In genomic region chr2:152106225-152106595, GRCm38 (mm10) we compare ENCODE assay signal across 9 mouse cellular contexts. TPM values are rescaled to one million over a fixed set of nuclear protein-coding genes. Genes with fewer than 3 reads are reported as not detected.
DNase-seq lines count a peak whose midpoint lies in the region; ATAC-seq and TF ChIP-seq lines count a peak whose summit lies in the region.
"Had no signal": no experiment of that assay in that cellular context is flagged by ENCODE, and none has a peak within 500 bp of the region (broad histone marks: within the 10 kb centered on the region; RNA-seq: fewer than 3 reads in every experiment).

No protein-coding gene starts in this region.

- ATAC-seq in embryonic facial prominence, embryonic 12.5 days (ENCODE audit: insufficient number of reproducible peaks, insufficient read depth, low FRiP score, low TSS enrichment) = no peak
- ATAC-seq in intestine, embryonic 14.5 days (replicated peaks; ENCODE audit: low FRiP score, low TSS enrichment, low read depth) = no peak
- no peak for ATAC-seq in neural tube, embryonic 12.5 days (ENCODE audit: low FRiP score, low read depth)

- 86% methylated on average over 3 of the region's 3 CpGs for WGBS in embryonic facial prominence, embryonic 12.5 days
- WGBS in intestine, embryonic 14.5 days = 72% methylated on average over 3 of the region's 3 CpGs
- WGBS in neural tube, embryonic 12.5 days = 81% methylated on average over 3 of the region's 3 CpGs

- intact Hi-C loops in left cerebral cortex, adult 2 months (cut with DNase I) = loop anchor here (5.0 kb wide), 1 partner anchor 79 kb away; no protein-coding TSS in a partner anchor

- H3K36me3 ChIP-seq in embryonic facial prominence, embryonic 12.5 days = no peaks in the 10 kb centered on the region
- H3K36me3 ChIP-seq in intestine, embryonic 14.5 days (ENCODE audit: control insufficient read depth, insufficient read depth, low read length) = no peaks in the 10 kb centered on the region
- H3K36me3 ChIP-seq in neural tube, embryonic 12.5 days = 0 out of 2 replicates have a peak, but pooled peaks cover 6% of the 10 kb centered on the region

- H3K27me3 ChIP-seq in embryonic facial prominence, embryonic 12.5 days = 0 out of 2 replicates have a peak, but pooled peaks cover 4% of the 10 kb centered on the region
- no peaks in the 10 kb centered on the region for H3K27me3 ChIP-seq in intestine, embryonic 14.5 days (replicated peaks; ENCODE audit: control insufficient read depth, insufficient read depth, low read length)
- no peaks in the 10 kb centered on the region; the same call in 1 of the 2 replicates for H3K27me3 ChIP-seq in neural tube, embryonic 12.5 days (replicated peaks)

- H3K4me2 ChIP-seq in embryonic facial prominence, embryonic 12.5 days (replicated peaks) = peak overlapping the region; percentile 76
- H3K4me2 ChIP-seq in intestine, embryonic 14.5 days (ENCODE audit: low read length) = peak overlapping the region; percentile 82
- H3K4me2 ChIP-seq in neural tube, embryonic 12.5 days (replicated peaks) = peak overlapping the region; percentile 82

- H3K4me1 ChIP-seq in embryonic facial prominence, embryonic 12.5 days = peaks cover 5% of the 10 kb centered on the region; the same call in 1 of the 2 replicates
- 0 out of 2 replicates have a peak, but pooled peaks cover 2% of the 10 kb centered on the region for H3K4me1 ChIP-seq in intestine, embryonic 14.5 days (replicated peaks; ENCODE audit: control insufficient read depth, insufficient read depth, low read length)
- peaks cover 32% of the 10 kb centered on the region for H3K4me1 ChIP-seq in neural tube, embryonic 12.5 days

- no peak for DNase-seq in left cerebral cortex, adult 2 months (ENCODE audit: extremely low spot score in 1 of 2, low spot score in 2 of 2)
- no peak for DNase-seq in left cerebral cortex, adult 9 months (ENCODE audit: low spot score in 2 of 2)
- no peak for DNase-seq in intestine, embryonic 14.5 days (ENCODE audit: low spot score)
- no peak for DNase-seq in MN1 (ENCODE audit: low spot score)
- no peak for DNase-seq in thymus, adult 18-20 months
- DNase-seq in urinary bladder, postnatal 4 days (ENCODE audit: low spot score in 2 of 2) = no peak
- DNase-seq: right cerebral cortex, adult 18-20 months had no signal

- no peaks in the 10 kb centered on the region for H3K9me3 ChIP-seq in embryonic facial prominence, embryonic 12.5 days
- no peaks in the 10 kb centered on the region for H3K9me3 ChIP-seq in intestine, embryonic 14.5 days (ENCODE audit: control insufficient read depth, low read length)
- H3K9me3 ChIP-seq in neural tube, embryonic 12.5 days = no peaks in the 10 kb centered on the region

- peak overlapping the region; percentile 84 for H3K4me3 ChIP-seq in left cerebral cortex, adult 2 months
- peak overlapping the region; percentile 57 for H3K4me3 ChIP-seq in embryonic facial prominence, embryonic 12.5 days
- peak overlapping the region; percentile 60 for H3K4me3 ChIP-seq in intestine, embryonic 14.5 days (ENCODE audit: low read depth, low read length)
- H3K4me3 ChIP-seq in neural tube, embryonic 12.5 days = peak overlapping the region; percentile 61

- no peak for TF ChIP-seq CTCF in left cerebral cortex, adult 2 months (IDR thresholded peaks at IDR 0.05)

- no peak overlapping the region for H3K9ac ChIP-seq in embryonic facial prominence, embryonic 12.5 days
- H3K9ac ChIP-seq in intestine, embryonic 14.5 days (ENCODE audit: low read length) = no peak overlapping the region
- H3K9ac ChIP-seq in neural tube, embryonic 12.5 days = no peak overlapping the region

- H3K27ac ChIP-seq in left cerebral cortex, adult 2 months = peak overlapping the region; percentile 99
- no peak overlapping the region for H3K27ac ChIP-seq in embryonic facial prominence, embryonic 12.5 days
- H3K27ac ChIP-seq in intestine, embryonic 14.5 days (ENCODE audit: low read depth) = no peak overlapping the region
- no peak overlapping the region for H3K27ac ChIP-seq in neural tube, embryonic 12.5 days

RNA-seq across cellular contexts. Expression of gene Srxn1, which starts 0.9 kb away (rescaled TPM):
- total RNA-seq in left cerebral cortex, adult 2 months (2021) = 100 to 1,000 TPM in 1 of 2 experiments, 10 to 100 TPM in 1; 98.3 to 114 TPM
- polyA plus RNA-seq in embryonic facial prominence, embryonic 12.5 days (2016; fragmentation: Nextera tagmentation; extraction: Ambion mirVana) = 10.7 and 13.6 TPM in 2 replicates
- polyA plus RNA-seq in intestine, embryonic 14.5 days (2014; fragmentation: Nextera tagmentation; extraction: Ambion mirVana) = 12.0 and 12.4 TPM in 2 replicates
- 19.5 and 20.2 TPM in 2 replicates for polyA plus RNA-seq in neural tube, embryonic 12.5 days (2016; fragmentation: Nextera tagmentation; extraction: Ambion mirVana)

RNA-seq across cellular contexts. Expression of gene Scrt2, which starts 24.9 kb away (rescaled TPM):
- total RNA-seq in left cerebral cortex, adult 2 months (2021) = 10 to 100 TPM; 18.7 to 23.9 TPM
- polyA plus RNA-seq in embryonic facial prominence, embryonic 12.5 days (2016; fragmentation: Nextera tagmentation; extraction: Ambion mirVana) = 1.4 and 1.9 TPM in 2 replicates
- polyA plus RNA-seq in intestine, embryonic 14.5 days (2014; fragmentation: Nextera tagmentation; extraction: Ambion mirVana) = 0.07 and 0.08 TPM in 2 replicates
- polyA plus RNA-seq in neural tube, embryonic 12.5 days (2016; fragmentation: Nextera tagmentation; extraction: Ambion mirVana) = 34.5 and 35.4 TPM in 2 replicates

RNA-seq across cellular contexts. Expression of gene Tcf15, which starts 37.2 kb away (rescaled TPM):
- 1 to 10 TPM; 1.6 to 2.4 TPM for total RNA-seq in left cerebral cortex, adult 2 months (2021)
- polyA plus RNA-seq in embryonic facial prominence, embryonic 12.5 days (2016; fragmentation: Nextera tagmentation; extraction: Ambion mirVana) = 12.2 and 14.7 TPM in 2 replicates
- polyA plus RNA-seq in intestine, embryonic 14.5 days (2014; fragmentation: Nextera tagmentation; extraction: Ambion mirVana) = 14.4 and 15.9 TPM in 2 replicates
- polyA plus RNA-seq in neural tube, embryonic 12.5 days (2016; fragmentation: Nextera tagmentation; extraction: Ambion mirVana) = 22.6 and 26.3 TPM in 2 replicates

Comparison
In these comparisons a context has a peak if more than half of its experiments do, and no peak if none do; other contexts are left out.
1. RNA of gene Scrt2, which starts 24.9 kb away (polyA plus RNA-seq): 34.5 to 35.4 TPM in neural tube, embryonic 12.5 days; 1.4 to 1.9 TPM in embryonic facial prominence, embryonic 12.5 days and 0.07 to 0.08 TPM in intestine, embryonic 14.5 days; every median in the first group is over 10 times any median in the second.
2. Peak in every context shown above with its lines, with median percentiles within 50 percentile points of each other: H3K4me3 ChIP-seq and H3K4me2 ChIP-seq.